Mouse (Mus musculus) C2C12 (cell line): Measurements from ENCODE around the gene Cntf. TPM values are rescaled to one million over a fixed set of nuclear protein-coding genes. Genes with fewer than 3 reads are reported as not detected.

Source experiments
- H3K27me3 ChIP-seq: one replicate; pipeline ENCODE4 v1.6.1; 2011; ENCODE audit not compliant: control insufficient read depth, insufficient read depth, insufficient read length
- H3K36me3 ChIP-seq: one replicate; pipeline ENCODE4 v1.6.1; 2011; ENCODE audit not compliant: control insufficient read depth, insufficient read depth
- H3K4me3 ChIP-seq: one replicate; pipeline ENCODE4 v1.5.1; 2011; ENCODE audit warnings: mild to moderate bottlenecking, control low read depth; ENCODE audit not compliant: poor library complexity, insufficient read depth, severe bottlenecking
- H3K79me2 ChIP-seq: one replicate; pipeline ENCODE4 v1.6.1; 2011; ENCODE audit not compliant: control insufficient read depth, insufficient read depth
- H3K79me3 ChIP-seq: one replicate; pipeline ENCODE4 v1.6.1; 2011; ENCODE audit warnings: low read depth, control low read depth
- H3ac ChIP-seq: one replicate; pipeline ENCODE3; 2011; ENCODE audit warnings: low read depth; ENCODE audit not compliant: control insufficient read depth, insufficient read length
- CEBPB ChIP-seq: IDR thresholded peaks from one replicate; pipeline ENCODE4 v1.6.1; 2011; ENCODE audit warnings: low read depth, mild to moderate bottlenecking, control low read depth, moderate library complexity
- CTCF ChIP-seq: IDR thresholded peaks from one replicate; pipeline ENCODE4 v1.5.1; 2011; ENCODE audit not compliant: control insufficient read depth, insufficient read depth, insufficient read length
- FOSL1 ChIP-seq: IDR thresholded peaks from one replicate; pipeline ENCODE4 v1.8.0; 2011; ENCODE audit warnings: mild to moderate bottlenecking, low read length; ENCODE audit not compliant: poor library complexity, insufficient read depth, severe bottlenecking
- MAX ChIP-seq: IDR thresholded peaks from one replicate; pipeline ENCODE4 v1.6.1; 2011; ENCODE audit warnings: mild to moderate bottlenecking, control low read depth
- MYOD1 ChIP-seq: IDR thresholded peaks from one replicate; pipeline ENCODE4 v1.6.1; 2011; ENCODE audit warnings: low read depth; ENCODE audit not compliant: control insufficient read depth, insufficient read length
- MYOG ChIP-seq: IDR thresholded peaks from one replicate; pipeline ENCODE4 v1.6.1; 2011; ENCODE audit not compliant: control insufficient read depth, insufficient read length; ENCODE audit errors: extremely low read depth
- USF1 ChIP-seq: IDR thresholded peaks from one replicate; pipeline ENCODE4 v1.6.1; 2011; ENCODE audit warnings: low read depth, mild to moderate bottlenecking, control low read depth, moderate library complexity
- polyA plus RNA-seq: library from polyadenylated mRNA; unstranded; fragments of >200 nt; fragmentation: generic; extraction: Trizol; gene quantifications from one replicate; pipeline ENCODE4 v1.2.1, GENCODE M21; 2012; ENCODE audit warnings: missing spikeins

Cntf gene
- polyA plus RNA-seq, 1 experiment = 1.4 TPM

DNA sequence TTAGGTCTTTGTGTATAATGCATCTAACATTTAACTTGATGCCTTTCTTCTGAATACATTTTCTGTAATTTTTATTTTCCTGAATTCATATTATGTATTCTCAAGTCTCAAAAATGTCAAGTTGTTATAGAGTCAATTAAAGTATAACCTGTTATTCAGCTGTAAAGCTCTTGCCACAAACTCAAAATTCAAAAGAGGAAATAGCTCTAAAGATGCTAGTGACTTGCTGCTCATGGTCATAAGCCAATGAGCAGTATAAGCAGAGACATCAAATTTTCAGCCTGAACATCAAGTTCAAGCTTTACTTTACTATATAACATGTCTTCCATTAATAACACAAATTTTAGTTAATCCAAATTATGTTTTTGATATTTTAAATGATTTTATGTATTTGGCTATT lies 26.9 kb upstream of the Cntf start:
- Histone ChIP-seq H3ac (no peak overlapping the region), H3K79me2 (peaks cover 78% of the 10 kb centered on the region), H3K79me3 (peaks cover 72% of the 10 kb centered on the region), H3K27me3 (no peaks in the 10 kb centered on the region), H3K4me3 (no peak overlapping the region), H3K36me3 (peaks cover 49% of the 10 kb centered on the region)
- TF ChIP-seq MYOD1 (no peak), CEBPB (no peak), MAX (no peak), MYOG (no peak), FOSL1 (no peak), CTCF (no peak), USF1 (no peak)

DNA sequence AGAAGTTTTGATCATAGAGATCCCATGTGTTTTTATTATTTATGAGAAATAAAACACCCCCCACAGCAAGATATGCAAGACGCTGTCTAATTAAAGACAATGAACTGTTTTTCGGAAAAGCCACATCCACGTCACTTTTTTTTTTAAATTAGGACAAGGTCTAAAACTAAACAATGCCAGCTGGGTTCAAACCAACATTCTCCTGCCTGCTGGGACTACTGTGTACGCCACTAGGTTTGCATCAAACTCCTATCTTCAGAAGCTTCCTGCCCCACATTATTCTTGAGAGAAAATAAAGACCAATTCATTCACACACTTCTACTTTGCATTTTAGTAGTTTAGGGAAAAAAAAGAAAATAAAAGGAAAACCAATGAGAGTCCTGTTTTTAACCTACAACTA lies 22.3 kb upstream of the Cntf start:
- H3K36me3 ChIP-seq = peaks cover 48% of the 10 kb centered on the region
- no peak for TF ChIP-seq CTCF
- TF ChIP-seq MYOG = no peak
- no peak for TF ChIP-seq USF1
- TF ChIP-seq FOSL1 = no peak
- TF ChIP-seq MYOD1 = no peak
- TF ChIP-seq MAX = no peak
- TF ChIP-seq CEBPB = no peak
- H3K79me2 ChIP-seq = peaks cover 100% of the 10 kb centered on the region
- H3K79me3 ChIP-seq = peaks cover 100% of the 10 kb centered on the region
- no peaks in the 10 kb centered on the region for H3K27me3 ChIP-seq
- H3ac ChIP-seq = no peak overlapping the region
- H3K4me3 ChIP-seq = no peak overlapping the region

DNA sequence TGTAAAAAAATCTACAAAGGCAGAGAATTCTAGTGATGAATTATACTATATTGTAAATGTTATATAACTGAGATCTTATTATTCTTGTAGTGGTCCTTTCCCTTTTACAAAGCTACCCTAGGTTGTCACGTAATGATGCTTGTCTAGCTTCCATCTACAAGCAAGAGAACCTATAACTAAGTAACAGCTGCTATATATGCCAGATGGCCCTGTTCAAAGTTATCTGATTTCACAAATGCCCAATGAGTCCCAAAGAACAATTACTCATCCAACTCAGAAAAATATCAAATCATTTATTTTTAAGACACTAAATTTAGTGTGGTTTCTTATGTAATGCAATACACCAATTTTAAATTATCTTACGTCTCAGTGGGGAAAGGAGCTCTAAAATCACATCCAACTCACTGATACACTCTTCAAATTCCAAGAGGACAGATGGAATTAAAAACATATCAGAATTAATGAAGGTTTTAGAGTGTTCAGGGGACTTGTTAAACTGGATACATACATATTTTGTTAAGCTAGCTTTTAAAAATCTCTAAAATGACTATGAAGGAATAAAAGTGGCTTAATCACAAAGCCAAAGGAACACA lies 21.5 kb upstream of the Cntf start:
- Histone ChIP-seq H3K4me3 (no peak overlapping the region), H3K79me2 (peaks cover 100% of the 10 kb centered on the region), H3K79me3 (peaks cover 100% of the 10 kb centered on the region), H3K36me3 (peaks cover 42% of the 10 kb centered on the region), H3K27me3 (no peaks in the 10 kb centered on the region), H3ac (no peak overlapping the region)
- TF ChIP-seq MYOD1 = no peak
- no peak for TF ChIP-seq USF1
- no peak for TF ChIP-seq MYOG
- no peak for TF ChIP-seq FOSL1
- no peak for TF ChIP-seq MAX
- no peak for TF ChIP-seq CTCF
- no peak for TF ChIP-seq CEBPB

DNA sequence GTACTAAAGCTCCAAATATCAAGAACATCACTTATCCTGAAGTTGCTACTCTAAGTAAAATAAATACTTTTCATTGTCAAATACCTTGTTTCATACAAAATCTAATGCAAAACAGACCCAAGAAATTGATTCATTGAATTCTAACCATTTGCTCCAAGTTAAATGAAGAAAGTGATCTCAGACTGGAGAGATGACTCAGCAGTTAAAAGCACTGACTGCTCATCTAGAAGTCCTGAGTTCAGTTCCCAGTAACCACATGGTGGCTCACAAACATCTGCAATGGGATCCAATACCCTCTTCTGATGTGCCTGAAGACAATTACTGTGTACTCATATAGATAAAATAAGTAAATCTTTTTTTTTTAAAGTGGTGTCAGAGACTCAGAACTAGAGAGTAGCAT lies 15.0 kb upstream of the Cntf start:
- H3K27me3 ChIP-seq = no peaks in the 10 kb centered on the region
- H3K36me3 ChIP-seq = peaks cover 59% of the 10 kb centered on the region
- peaks cover 76% of the 10 kb centered on the region for H3K79me3 ChIP-seq
- H3ac ChIP-seq = no peak overlapping the region
- TF ChIP-seq MAX = no peak
- TF ChIP-seq USF1 = no peak
- TF ChIP-seq MYOG = no peak
- no peak for TF ChIP-seq CEBPB
- TF ChIP-seq CTCF = no peak
- TF ChIP-seq FOSL1 = no peak
- TF ChIP-seq MYOD1 = no peak
- no peak overlapping the region for H3K4me3 ChIP-seq
- H3K79me2 ChIP-seq = peaks cover 93% of the 10 kb centered on the region

DNA sequence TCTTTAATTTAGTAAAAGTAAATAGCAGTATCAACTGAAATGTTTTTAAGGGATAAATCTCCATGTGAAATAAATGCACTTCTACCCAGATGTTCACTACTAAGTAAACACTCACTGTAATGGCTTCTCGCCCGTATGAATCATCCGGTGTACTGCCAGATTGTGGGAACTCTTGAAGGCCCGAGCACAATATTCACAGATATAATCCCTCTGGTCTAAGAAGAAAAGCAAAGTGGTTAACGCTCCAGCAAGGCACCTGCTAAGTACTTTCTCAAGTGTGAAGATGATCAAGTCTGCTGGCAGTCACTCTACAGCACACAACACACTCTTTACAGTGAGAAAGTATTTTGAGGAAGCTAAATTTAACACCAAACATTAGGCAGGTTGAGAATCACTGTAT lies 5.5 kb upstream of the Cntf start:
- peaks cover 93% of the 10 kb centered on the region for H3K36me3 ChIP-seq

More for the DNA sequence above, 5.5 kb upstream of the Cntf start:
- H3K4me3 ChIP-seq = no peak overlapping the region
- peaks cover 56% of the 10 kb centered on the region for H3K79me2 ChIP-seq
- no peaks in the 10 kb centered on the region for H3K27me3 ChIP-seq
- H3K79me3 ChIP-seq = peaks cover 22% of the 10 kb centered on the region
- TF ChIP-seq CTCF (no peak), MAX (no peak), USF1 (no peak), CEBPB (no peak), MYOD1 (no peak), FOSL1 (no peak), MYOG (no peak)
- H3ac ChIP-seq = no peak overlapping the region
